ENCODE assay signal across 8 mouse cellular contexts in the genomic region with DNA sequence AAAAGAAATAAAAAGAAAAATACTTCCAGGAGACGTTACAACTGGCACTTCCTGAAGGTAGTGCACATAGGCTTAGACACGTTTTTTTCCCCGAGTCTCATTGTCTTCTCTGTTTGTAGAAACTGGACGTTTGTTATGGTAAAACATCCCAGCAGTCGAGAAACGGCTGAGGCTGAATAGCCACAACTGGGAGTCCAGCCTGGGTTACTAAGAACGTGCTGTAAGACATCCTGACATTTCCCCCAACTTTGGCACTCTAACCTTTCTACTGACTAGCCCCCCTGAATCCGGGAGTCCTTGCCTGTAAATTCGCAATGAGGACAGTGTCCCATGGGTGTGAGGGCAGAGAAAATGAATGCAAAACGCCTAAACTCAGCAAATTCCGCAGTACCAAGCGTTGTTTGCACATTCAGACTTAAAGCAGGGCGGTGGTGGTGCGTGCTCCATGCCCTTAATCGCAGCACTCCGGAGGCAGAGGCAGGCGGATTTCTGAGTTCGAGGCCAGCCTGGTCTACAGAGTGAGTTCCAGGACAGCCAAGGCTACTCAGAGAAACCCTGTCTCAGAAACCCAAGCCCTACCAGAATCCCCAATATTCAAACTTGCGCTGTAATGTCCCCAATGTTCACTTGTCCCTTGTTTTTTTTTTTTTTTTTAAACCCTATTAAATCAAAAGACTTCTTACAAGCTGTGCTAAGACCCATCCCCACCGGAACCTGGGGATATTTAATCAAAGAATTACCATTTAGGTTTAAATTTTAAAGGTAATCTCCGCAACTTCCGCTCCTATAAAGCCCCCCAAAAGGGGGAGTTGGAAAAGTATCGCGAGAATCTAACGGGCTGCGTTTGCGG. TPM values are rescaled to one million over a fixed set of nuclear protein-coding genes. Genes with fewer than 3 reads are reported as not detected.
DNase-seq lines count a peak whose midpoint lies in the region; ATAC-seq and TF ChIP-seq lines count a peak whose summit lies in the region.

No protein-coding gene starts in this region.

- peak overlapping the region; percentile 99 for H3K9ac ChIP-seq in liver, postnatal 0 days (replicated peaks)
- H3K9ac ChIP-seq in neural tube, embryonic 14.5 days (replicated peaks; ENCODE audit: low read depth, low read length) = peak overlapping the region; percentile 57

- H3K36me3 ChIP-seq in liver, postnatal 0 days (replicated peaks; ENCODE audit: insufficient read depth, low read length) = no peaks in the 10 kb centered on the region; the same call in 1 of the 2 replicates
- no peaks in the 10 kb centered on the region for H3K36me3 ChIP-seq in neural tube, embryonic 14.5 days (ENCODE audit: control insufficient read depth, insufficient read depth, low read length)

- H3K4me1 ChIP-seq in liver, postnatal 0 days (ENCODE audit: insufficient read depth) = peaks cover 10% of the 10 kb centered on the region
- peaks cover 14% of the 10 kb centered on the region for H3K4me1 ChIP-seq in neural tube, embryonic 14.5 days (ENCODE audit: control insufficient read depth, insufficient read depth, low read length)

- H3K27me3 ChIP-seq in liver, postnatal 0 days (ENCODE audit: insufficient read depth, low read length) = no peaks in the 10 kb centered on the region
- no peaks in the 10 kb centered on the region for H3K27me3 ChIP-seq in neural tube, embryonic 14.5 days (ENCODE audit: control insufficient read depth, insufficient read depth, low read length)

- H3K4me2 ChIP-seq in liver, postnatal 0 days (ENCODE audit: low read depth, low read length) = peak overlapping the region; percentile 76
- peak overlapping the region; percentile 80 for H3K4me2 ChIP-seq in neural tube, embryonic 14.5 days (ENCODE audit: low read depth, low read length)

- H3K9me3 ChIP-seq in liver, postnatal 0 days (ENCODE audit: low read length) = no peaks in the 10 kb centered on the region
- no peaks in the 10 kb centered on the region for H3K9me3 ChIP-seq in neural tube, embryonic 14.5 days (ENCODE audit: control insufficient read depth, low read length)

- H3K4me3 ChIP-seq in liver, postnatal 0 days (ENCODE audit: low read depth, low read length) = peak overlapping the region; percentile 91
- peak overlapping the region; percentile 94 for H3K4me3 ChIP-seq in neural tube, embryonic 14.5 days (ENCODE audit: low read depth, low read length)

- no peak for TF ChIP-seq CTCF in liver, postnatal 0 days (IDR thresholded peaks at IDR 0.05; ENCODE audit: low read depth)

- no peak for TF ChIP-seq EP300 in liver, postnatal 0 days (IDR thresholded peaks at IDR 0.05; ENCODE audit: low read depth)

- H3K27ac ChIP-seq in liver, postnatal 0 days (ENCODE audit: low read depth) = peak overlapping the region; percentile 100
- peak overlapping the region; percentile 75 for H3K27ac ChIP-seq in neural tube, embryonic 14.5 days (ENCODE audit: low read depth, low read length)

- WGBS in liver, postnatal 0 days (ENCODE audit: insufficient replicate concordance) = under 1% methylated on average over 27 of the region's 27 CpGs
- WGBS in neural tube, embryonic 14.5 days = 3% methylated on average over 27 of the region's 27 CpGs

- DNase-seq in right cerebral cortex, adult 2 months (ENCODE audit: low spot score in 2 of 2) = peak; percentile 16 to 23
- no peak for DNase-seq in right cerebral cortex, postnatal 36 days (ENCODE audit: low spot score in 2 of 2)
- DNase-seq in cerebellum, postnatal 10 days = peak; percentile 39 to 53
- DNase-seq in heart, adult 9 months (ENCODE audit: low spot score in 2 of 2) = peak; percentile 13 to 36
- DNase-seq in kidney, adult 9 months = peak; percentile 50
- DNase-seq in liver, postnatal 0 days = peak; percentile 49
- peak; percentile 58 for DNase-seq in thymus, postnatal 4 days

- ATAC-seq in liver, postnatal 0 days = 0 out of 2 replicates have a peak, but pooled peaks have one; percentile 9
- 0 out of 2 replicates have a peak, but pooled peaks have one; percentile 2 for ATAC-seq in neural tube, embryonic 14.5 days (ENCODE audit: low read depth)

RNA-seq across cellular contexts. Expression of gene Cdk12, which starts 0.8 kb away (rescaled TPM):
- 3.2 and 3.9 TPM in 2 replicates for polyA plus RNA-seq in liver, postnatal 0 days (2015; fragmentation: Nextera tagmentation; extraction: Ambion mirVana)
- 11.3 TPM in 2 replicates for polyA plus RNA-seq in neural tube, embryonic 14.5 days (2014; fragmentation: Nextera tagmentation; extraction: Ambion mirVana)

RNA-seq across cellular contexts. Expression of gene Med1, which starts 8.9 kb away (rescaled TPM):
- 15.0 and 16.2 TPM in 2 replicates for polyA plus RNA-seq in liver, postnatal 0 days (2015; fragmentation: Nextera tagmentation; extraction: Ambion mirVana)
- polyA plus RNA-seq in neural tube, embryonic 14.5 days (2014; fragmentation: Nextera tagmentation; extraction: Ambion mirVana) = 56.7 and 61.1 TPM in 2 replicates

RNA-seq across cellular contexts. Expression of gene Fbxl20, which starts 51.8 kb away (rescaled TPM):
- polyA plus RNA-seq in liver, postnatal 0 days (2015; fragmentation: Nextera tagmentation; extraction: Ambion mirVana) = 4.9 and 6.3 TPM in 2 replicates
- polyA plus RNA-seq in neural tube, embryonic 14.5 days (2014; fragmentation: Nextera tagmentation; extraction: Ambion mirVana) = 21.1 and 26.2 TPM in 2 replicates

Comparison
In these comparisons a context has a peak if more than half of its experiments do, and no peak if none do; other contexts are left out.
1. DNase-seq: peak in right cerebral cortex, adult 2 months (2 of 2), cerebellum, postnatal 10 days (2 of 2), heart, adult 9 months (2 of 2), kidney, adult 9 months (single experiment), liver, postnatal 0 days (single experiment) and thymus, postnatal 4 days (single experiment); none in right cerebral cortex, postnatal 36 days (0 of 2).